Mouse (Mus musculus) stomach, postnatal 0 days (tissue): ENCODE measurements around the gene Tmem123.

Experiments used
- CTCF ChIP-seq: IDR thresholded peaks from 2 replicates; pipeline ENCODE4 v1.5.1; 2016; ENCODE audit warnings: antibody characterized with exemption, low read depth, mild to moderate bottlenecking, moderate library complexity
- EP300 ChIP-seq: optimal IDR thresholded peaks from 2 replicates; pipeline ENCODE3; 2016; ENCODE audit warnings: antibody characterized with exemption

- TF ChIP-seq CTCF, result no peak
- TF ChIP-seq EP300, result no peak
Observed at GRCm38 (mm10) chr9:7742696-7743095, 21.1 kb upstream of the Tmem123 start.
